Mouse (Mus musculus) lung, postnatal 14 days (tissue): Measurements from ENCODE around the gene Cltrn.

ENCODE experiments used
- DNase-seq: peaks from one replicate; pipeline ENCODE4 v3.0.0; 2021

The Cltrn gene

GRCm38 (mm10) chrX:164088582-164088981, at the start of gene Cltrn:
Cltrn (plus strand) TSS chrX:164088830.
- no peak for DNase-seq

- DNase-seq = no peak
Observed at GRCm38 (mm10) chrX:164038882-164039281, 49.7 kb upstream of the Cltrn start.

GRCm38 (mm10) chrX:164042069-164042468, 46.6 kb upstream of the Cltrn start:
- DNase-seq = no peak

- DNase-seq = no peak
Observed at GRCm38 (mm10) chrX:164046736-164047135, 41.9 kb upstream of the Cltrn start.

- DNase-seq = no peak
Observed at GRCm38 (mm10) chrX:164055726-164056125, 32.9 kb upstream of the Cltrn start.

GRCm38 (mm10) chrX:164058523-164058922, 30.1 kb upstream of the Cltrn start:
- DNase-seq = no peak

- no peak for DNase-seq
Observed at GRCm38 (mm10) chrX:164059070-164059469, 29.6 kb upstream of the Cltrn start.

GRCm38 (mm10) chrX:164066185-164066584, 22.4 kb upstream of the Cltrn start:
- peak; percentile 83 for DNase-seq

- no peak for DNase-seq
Observed at GRCm38 (mm10) chrX:164068968-164069367, 19.7 kb upstream of the Cltrn start.

GRCm38 (mm10) chrX:164076040-164076775, 12.4 kb upstream of the Cltrn start, which contains the start of gene Siah1b:
Siah1b (minus strand) TSS chrX:164076493.
- peak; percentile 90 for DNase-seq

GRCm38 (mm10) chrX:164082030-164082429, 6.6 kb upstream of the Cltrn start:
- DNase-seq = no peak

GRCm38 (mm10) chrX:164089916-164090315, 1.3 kb downstream of the Cltrn start:
- DNase-seq = no peak

GRCm38 (mm10) chrX:164092300-164093169, 3.9 kb downstream of the Cltrn start:
- DNase-seq = no peak

GRCm38 (mm10) chrX:164093435-164093834, 4.8 kb downstream of the Cltrn start:
- DNase-seq = no peak

GRCm38 (mm10) chrX:164095838-164096237, 7.2 kb downstream of the Cltrn start:
- no peak for DNase-seq

- DNase-seq = no peak
Observed at GRCm38 (mm10) chrX:164101483-164101882, 12.9 kb downstream of the Cltrn start.

- no peak for DNase-seq
Observed at GRCm38 (mm10) chrX:164102198-164102597, 13.6 kb downstream of the Cltrn start.

GRCm38 (mm10) chrX:164102656-164103055, 14.0 kb downstream of the Cltrn start:
- no peak for DNase-seq

GRCm38 (mm10) chrX:164111146-164111545, 22.5 kb downstream of the Cltrn start:
- DNase-seq = no peak

GRCm38 (mm10) chrX:164113744-164114143, 25.1 kb downstream of the Cltrn start:
- no peak for DNase-seq

- no peak for DNase-seq
Observed at GRCm38 (mm10) chrX:164123942-164124341, 35.3 kb downstream of the Cltrn start.

GRCm38 (mm10) chrX:164133531-164133930, 44.9 kb downstream of the Cltrn start:
- peak; percentile 0 for DNase-seq

- DNase-seq = no peak
Observed at GRCm38 (mm10) chrX:164135304-164135818, 46.7 kb downstream of the Cltrn start.

- DNase-seq = no peak
Observed at GRCm38 (mm10) chrX:164139032-164139431, 50.4 kb downstream of the Cltrn start, which contains the start of gene Ace2. Ace2 (plus strand) TSS chrX:164139332.
